Mouse (Mus musculus) hindbrain, embryonic 16.5 days (tissue): ENCODE measurements around the gene Homer2. TPM values are rescaled to one million over a fixed set of nuclear protein-coding genes. Genes with fewer than 3 reads are reported as not detected.

ENCODE experiments used
- ATAC-seq: fragments of 200-750 bp; cut with Nextera tagmentation; 2 replicates; pipeline ENCODE4 v1.8.0; 2017; ENCODE audit warnings: moderate TSS enrichment, moderate library complexity
- H3K27ac ChIP-seq: fragments of 300-500 bp; sonication (generic); 2 replicates; pipeline ENCODE4 v1.5.1; 2014; ENCODE audit warnings: low read depth, mild to moderate bottlenecking, control low read depth, low read length, moderate library complexity
- H3K27me3 ChIP-seq: fragments of 300-500 bp; sonication (generic); replicated peaks from 2 replicates; pipeline ENCODE4 v1.6.1; 2014; ENCODE audit warnings: low read length; ENCODE audit not compliant: control insufficient read depth, insufficient read depth
- H3K36me3 ChIP-seq: fragments of 300-500 bp; sonication (generic); 2 replicates; pipeline ENCODE4 v1.6.1; 2014; ENCODE audit warnings: mild to moderate bottlenecking, low read length, moderate library complexity, mixed read lengths; ENCODE audit not compliant: control insufficient read depth, insufficient read depth
- H3K4me1 ChIP-seq: fragments of 300-500 bp; sonication (generic); 2 replicates; pipeline ENCODE4 v1.6.1; 2014; ENCODE audit warnings: low read depth, low read length; ENCODE audit not compliant: control insufficient read depth, insufficient read depth
- H3K4me2 ChIP-seq: fragments of 300-500 bp; sonication (generic); 2 replicates; pipeline ENCODE4 v1.6.1; 2014; ENCODE audit warnings: mild to moderate bottlenecking, low read length, control low read depth, moderate library complexity
- H3K4me3 ChIP-seq: fragments of 300-500 bp; sonication (generic); 2 replicates; pipeline ENCODE4 v1.5.1; 2014; ENCODE audit warnings: mild to moderate bottlenecking, low read length, control low read depth, moderate library complexity
- H3K9ac ChIP-seq: fragments of 300-500 bp; sonication (generic); 2 replicates; pipeline ENCODE4 v1.6.1; 2014; ENCODE audit warnings: low read depth, mild to moderate bottlenecking, control low read depth, low read length, moderate library complexity
- H3K9me3 ChIP-seq: fragments of 300-500 bp; sonication (generic); 2 replicates; pipeline ENCODE4 v1.6.1; 2014; ENCODE audit warnings: mild to moderate bottlenecking, low read length, moderate library complexity; ENCODE audit not compliant: control insufficient read depth
- WGBS: fragments of 180-500 bp; shearing (Covaris S2); extraction: QIAGEN DNeasy Blood & Tissue Kit; methylation state at CpG from one replicate; pipeline ENCODE4 v1.1.7; 2014; 5-methylcytosine and 5-hydroxymethylcytosine counted together
- polyA plus RNA-seq: library from polyadenylated mRNA; unstranded; fragments of >200 nt; fragmentation: Nextera tagmentation; extraction: Ambion mirVana; gene quantifications from 2 replicates; pipeline ENCODE4 v1.2.1, GENCODE M21; 2015

Gene Homer2
- polyA plus RNA-seq, 1 experiment from 2014 or later: 26.3 TPM

- no peak for ATAC-seq
- Histone ChIP-seq H3K27ac (no peak overlapping the region), H3K4me3 (no peak overlapping the region), H3K27me3 (no peaks in the 10 kb centered on the region), H3K4me1 (no peaks in the 10 kb centered on the region), H3K9me3 (no peaks in the 10 kb centered on the region), H3K36me3 (no peaks in the 10 kb centered on the region), H3K9ac (no peak overlapping the region), H3K4me2 (no peak overlapping the region)
- 66% methylated on average over 18 of the region's 18 CpGs for WGBS
Measured at GRCm38 (mm10) chr7:81610125-81610524, 97.2 kb downstream of the Homer2 start.

GRCm38 (mm10) chr7:81606452-81606851, 100.9 kb downstream of the Homer2 start:
- 60% methylated on average over 5 of the region's 5 CpGs for WGBS
- Histone ChIP-seq H3K36me3 (no peaks in the 10 kb centered on the region), H3K4me2 (no peak overlapping the region), H3K9ac (no peak overlapping the region), H3K27ac (no peak overlapping the region), H3K27me3 (no peaks in the 10 kb centered on the region), H3K9me3 (no peaks in the 10 kb centered on the region), H3K4me3 (no peak overlapping the region), H3K4me1 (no peaks in the 10 kb centered on the region)
- ATAC-seq: no peak

DNA sequence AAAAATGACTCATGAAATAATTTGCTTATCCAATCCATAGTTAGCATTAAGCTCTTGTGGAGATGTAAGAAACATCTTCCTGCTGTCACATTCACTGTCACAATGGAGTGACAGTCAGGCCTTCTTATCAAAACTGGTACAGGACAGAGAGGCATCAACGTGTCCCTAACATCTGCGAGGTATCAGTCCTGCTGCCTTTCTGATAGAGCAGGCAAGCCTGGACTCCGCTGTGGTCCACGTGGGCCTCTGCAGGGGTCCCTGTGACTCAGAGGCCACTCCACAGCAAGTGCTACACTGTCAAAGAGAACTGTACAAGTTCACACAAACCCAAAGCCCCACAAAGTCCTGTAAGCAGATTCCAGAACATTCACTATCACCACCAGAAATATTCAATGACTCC, 101.8 kb downstream of the Homer2 start:
- Histone ChIP-seq H3K4me2 (no peak overlapping the region), H3K9me3 (no peaks in the 10 kb centered on the region), H3K36me3 (no peaks in the 10 kb centered on the region), H3K27me3 (no peaks in the 10 kb centered on the region), H3K4me3 (no peak overlapping the region), H3K27ac (no peak overlapping the region), H3K9ac (no peak overlapping the region), H3K4me1 (no peaks in the 10 kb centered on the region)
- WGBS: 73% methylated on average over 4 of the region's 4 CpGs
- ATAC-seq: no peak

DNA sequence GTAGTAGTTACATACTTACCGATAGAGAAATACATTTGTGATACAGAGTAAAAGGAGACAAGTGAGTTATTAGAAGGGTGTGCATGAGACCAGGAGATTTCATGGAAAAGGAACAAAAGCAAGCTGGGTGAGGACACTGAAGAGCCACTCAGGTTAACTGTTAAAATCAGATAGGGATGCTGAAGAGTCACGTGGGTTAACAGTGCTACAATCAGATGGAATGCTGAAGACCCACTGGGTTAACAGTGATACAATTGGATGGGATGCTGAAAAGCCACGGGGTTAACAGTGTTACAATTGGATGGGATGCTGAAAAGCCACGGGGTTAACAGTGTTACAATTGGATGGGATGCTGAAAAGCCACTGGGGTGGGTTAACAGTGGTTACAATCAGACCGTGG, 102.3 kb downstream of the Homer2 start:
- Histone ChIP-seq H3K36me3 (no peaks in the 10 kb centered on the region), H3K9me3 (no peaks in the 10 kb centered on the region), H3K9ac (no peak overlapping the region), H3K27ac (no peak overlapping the region), H3K4me2 (no peak overlapping the region), H3K4me3 (no peak overlapping the region), H3K4me1 (no peaks in the 10 kb centered on the region), H3K27me3 (no peaks in the 10 kb centered on the region)
- WGBS: 75% methylated on average over 5 of the region's 5 CpGs
- no peak for ATAC-seq

DNA sequence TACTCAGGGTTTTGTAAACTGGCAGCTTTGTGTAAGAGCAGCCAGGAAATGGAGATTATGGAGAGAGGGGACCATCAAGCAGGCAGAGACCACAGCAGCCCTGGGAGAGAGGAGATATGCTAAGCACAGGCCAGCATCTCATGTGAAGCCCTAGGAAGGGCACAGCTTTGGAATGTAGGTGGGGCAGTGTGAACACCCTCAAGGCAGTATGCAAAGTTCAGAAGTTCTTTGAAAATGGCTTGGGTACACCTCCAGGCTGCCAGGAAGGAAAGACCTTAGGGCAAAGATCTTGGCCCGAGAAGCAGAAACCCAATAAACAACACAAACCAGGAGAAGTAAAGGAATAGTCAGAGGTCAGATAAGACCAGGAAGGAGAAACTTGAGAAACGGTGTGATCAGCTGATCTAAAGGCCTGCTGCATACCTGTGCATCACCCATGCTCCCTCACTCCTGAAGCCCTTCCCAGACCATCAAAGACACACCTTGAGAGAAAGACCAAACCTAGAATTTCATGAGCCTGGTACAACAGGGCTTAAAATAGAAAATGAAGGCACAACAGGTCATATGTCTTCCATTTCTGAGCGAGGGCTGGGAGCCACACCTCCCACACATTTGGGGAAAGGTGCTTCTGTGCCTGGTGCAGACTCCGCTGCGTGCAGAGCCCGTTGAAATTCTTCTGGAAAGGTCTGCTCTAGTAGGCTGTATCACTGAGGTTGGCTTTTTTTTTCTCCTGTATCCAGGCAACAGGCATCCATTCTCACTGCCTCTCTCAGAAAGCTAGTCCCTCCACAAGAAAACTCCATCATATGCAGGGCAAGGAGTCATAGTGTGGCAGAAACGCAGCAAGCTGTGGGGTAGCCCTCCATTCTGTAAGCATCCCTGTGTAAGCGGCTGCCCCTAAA, 107.7 kb downstream of the Homer2 start:
- no peak for ATAC-seq
- Histone ChIP-seq H3K36me3 (peaks cover 23% of the 10 kb centered on the region), H3K9me3 (no peaks in the 10 kb centered on the region), H3K27ac (no peak overlapping the region), H3K4me1 (no peaks in the 10 kb centered on the region), H3K27me3 (no peaks in the 10 kb centered on the region), H3K4me2 (no peak overlapping the region), H3K9ac (no peak overlapping the region), H3K4me3 (no peak overlapping the region)
- WGBS: 72% methylated on average over 8 of the region's 8 CpGs

- Histone ChIP-seq H3K4me3 (no peak overlapping the region), H3K27ac (no peak overlapping the region), H3K4me1 (no peaks in the 10 kb centered on the region), H3K9ac (no peak overlapping the region), H3K9me3 (no peaks in the 10 kb centered on the region), H3K27me3 (no peaks in the 10 kb centered on the region), H3K36me3 (peaks cover 31% of the 10 kb centered on the region), H3K4me2 (no peak overlapping the region)
- 93% methylated on average over 1 of the region's 1 CpGs for WGBS
- ATAC-seq: no peak
Measured at GRCm38 (mm10) chr7:81597660-81598059, 109.7 kb downstream of the Homer2 start.

DNA sequence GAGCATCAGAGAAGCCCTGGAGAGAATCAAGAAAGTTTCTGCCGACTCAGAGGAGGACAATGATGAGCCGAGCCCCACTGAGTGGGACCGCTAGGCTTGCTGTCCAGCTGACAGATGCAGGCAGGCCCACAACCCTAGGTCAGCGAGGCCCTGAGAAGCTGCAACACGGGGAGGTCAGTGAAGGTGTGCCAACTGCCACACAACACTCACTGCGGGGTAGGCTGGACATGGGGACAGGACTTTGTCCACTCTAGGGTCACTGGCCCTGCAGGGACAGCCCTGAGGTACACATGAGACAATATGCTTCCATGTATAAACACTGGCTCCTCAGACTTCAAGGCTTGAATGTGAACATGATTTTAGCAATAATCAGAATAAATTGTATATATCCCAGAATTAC, 111.2 kb downstream of the Homer2 start:
- H3K4me1 ChIP-seq: no peaks in the 10 kb centered on the region
- H3K36me3 ChIP-seq: peaks cover 43% of the 10 kb centered on the region
- no peak for ATAC-seq
- no peaks in the 10 kb centered on the region for H3K9me3 ChIP-seq
- no peak overlapping the region for H3K4me3 ChIP-seq
- no peak overlapping the region for H3K9ac ChIP-seq
- no peak overlapping the region for H3K4me2 ChIP-seq
- no peak overlapping the region for H3K27ac ChIP-seq
- no peaks in the 10 kb centered on the region for H3K27me3 ChIP-seq
- 86% methylated on average over 6 of the region's 6 CpGs for WGBS

- H3K4me1 ChIP-seq: no peaks in the 10 kb centered on the region
- WGBS: 92% methylated on average over 5 of the region's 5 CpGs
- H3K36me3 ChIP-seq: peaks cover 48% of the 10 kb centered on the region
Measured at GRCm38 (mm10) chr7:81595056-81595455, 112.3 kb downstream of the Homer2 start.

GRCm38 (mm10) chr7:81593387-81593786, 113.9 kb downstream of the Homer2 start:
- Histone ChIP-seq H3K4me1 (no peaks in the 10 kb centered on the region), H3K27ac (no peak overlapping the region), H3K4me2 (no peak overlapping the region), H3K9me3 (no peaks in the 10 kb centered on the region), H3K36me3 (peaks cover 53% of the 10 kb centered on the region), H3K9ac (no peak overlapping the region), H3K4me3 (no peak overlapping the region), H3K27me3 (no peaks in the 10 kb centered on the region)
- no peak for ATAC-seq
- WGBS: 93% methylated on average over 8 of the region's 8 CpGs

More at GRCm38 (mm10) chr7:81595056-81595455, 112.3 kb downstream of the Homer2 start:
- no peaks in the 10 kb centered on the region for H3K9me3 ChIP-seq
- H3K4me3 ChIP-seq: no peak overlapping the region
- no peak overlapping the region for H3K4me2 ChIP-seq
- H3K27ac ChIP-seq: no peak overlapping the region
- ATAC-seq: no peak
- no peaks in the 10 kb centered on the region for H3K27me3 ChIP-seq
- H3K9ac ChIP-seq: no peak overlapping the region
